Mouse (Mus musculus) lung, adult 2 months (tissue): ENCODE data around the gene Ttn. TPM values are rescaled to one million over a fixed set of nuclear protein-coding genes. Genes with fewer than 3 reads are reported as not detected.

Experiments
- DNase-seq: peaks from one replicate; pipeline ENCODE4 v3.0.0; 2022
- H3K4me1 ChIP-seq: fragments of 200-500 bp; 2 replicates; pipeline ENCODE4 v1.6.1; 2011; ENCODE audit warnings: low read length; ENCODE audit not compliant: control insufficient read depth, insufficient read depth
- H3K4me3 ChIP-seq: fragments of 200-500 bp; replicated peaks from 2 replicates; pipeline ENCODE3; 2011; ENCODE audit warnings: low read depth, mild to moderate bottlenecking, control low read depth, low read length; ENCODE audit errors: extremely low read depth
- CTCF ChIP-seq: fragments of 200-500 bp; IDR thresholded peaks from 2 replicates; pipeline ENCODE4 v1.5.1; 2011; ENCODE audit warnings: mild to moderate bottlenecking, low read length, control low read depth; ENCODE audit not compliant: insufficient read depth
- POLR2A ChIP-seq: fragments of 200-500 bp; IDR thresholded peaks from 2 replicates; pipeline ENCODE4 v1.6.1; 2011; ENCODE audit warnings: low read depth, mild to moderate bottlenecking, control low read depth, low read length, borderline replicate concordance; ENCODE audit errors: extremely low read depth
- WGBS: fragments of 180-500 bp; shearing (Covaris S2); methylation state at CpG from one replicate; pipeline ENCODE4 v1.1.7; 2018; 5-methylcytosine and 5-hydroxymethylcytosine counted together
- polyA plus RNA-seq: library from polyadenylated mRNA; depleted of rRNA; stranded (reverse); fragments of >200 nt; gene quantifications from 2 replicates; pipeline ENCODE4 v1.2.3, GENCODE M21; 2012

The Ttn gene
- polyA plus RNA-seq, 1 experiment: 6.3 TPM

DNA sequence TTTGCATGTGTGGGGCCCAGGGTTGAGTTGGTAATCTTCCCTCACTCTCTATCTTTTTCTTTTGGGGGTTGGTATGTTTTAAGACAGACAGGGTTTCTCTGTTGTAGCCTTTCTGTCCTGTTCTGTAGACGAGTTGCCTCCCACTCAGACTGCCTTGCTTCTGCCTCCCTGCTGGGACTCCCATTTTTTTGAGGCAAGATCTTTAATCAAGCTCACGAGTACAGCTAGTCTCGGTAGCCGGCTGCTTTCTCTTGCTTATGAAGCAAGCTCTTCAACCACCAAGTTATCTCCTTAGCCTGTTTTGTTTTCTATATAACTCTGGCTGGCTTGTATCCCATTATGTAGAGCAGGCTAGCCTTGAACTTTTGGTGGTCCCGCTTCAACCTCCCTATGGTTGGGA, 288.6 kb downstream of the Ttn start:
- WGBS: 90% methylated on average over 5 of the region's 5 CpGs
- DNase-seq: no peak
- no peak for TF ChIP-seq CTCF
- no peak for TF ChIP-seq POLR2A
- H3K4me1 ChIP-seq: peaks cover 3% of the 10 kb centered on the region; the same call in 1 of the 2 replicates
- no peak overlapping the region for H3K4me3 ChIP-seq

DNA sequence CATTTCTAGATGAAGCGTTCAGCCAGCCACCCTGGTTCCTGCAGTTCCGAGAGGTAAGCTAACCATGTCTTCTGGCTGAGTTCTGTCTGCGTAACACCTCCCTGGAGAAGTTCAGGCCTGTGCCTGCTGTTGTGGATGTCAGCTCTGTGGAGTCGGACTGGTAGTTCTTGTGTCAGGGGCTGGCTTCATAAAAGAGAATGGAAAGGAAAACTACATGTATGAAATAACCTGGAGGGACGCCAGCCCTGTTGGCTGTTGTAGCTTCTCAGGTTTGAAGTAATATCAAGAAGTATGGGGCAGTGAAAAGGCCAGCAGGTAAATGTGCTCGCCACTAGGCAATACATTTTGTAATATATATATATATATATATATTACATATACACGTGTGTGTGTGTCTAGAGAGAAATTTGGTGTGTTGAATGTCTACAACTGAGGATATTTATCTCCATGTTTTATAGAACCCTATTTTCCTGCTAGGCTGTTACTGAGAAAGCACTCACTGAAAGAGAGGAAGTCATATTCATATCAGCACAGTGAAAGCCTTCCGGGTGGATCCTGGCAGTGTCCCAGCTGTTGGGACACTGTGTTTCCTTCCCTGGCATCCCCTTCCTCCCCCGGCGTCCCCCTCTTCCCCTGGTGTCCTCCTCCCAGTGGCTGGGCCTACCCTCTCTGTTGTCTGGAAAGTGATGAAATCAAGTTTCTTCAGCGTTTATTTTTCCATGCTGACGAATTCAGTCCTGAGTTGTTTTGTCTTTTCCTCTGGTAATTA, 291.7 kb downstream of the Ttn start:
- no peak for TF ChIP-seq CTCF
- TF ChIP-seq POLR2A: no peak
- DNase-seq: peak; percentile 38
- Histone ChIP-seq H3K4me1 (peaks cover 3% of the 10 kb centered on the region; the same call in 1 of the 2 replicates), H3K4me3 (no peak overlapping the region)
- 46% methylated on average over 12 of the region's 12 CpGs for WGBS

DNA sequence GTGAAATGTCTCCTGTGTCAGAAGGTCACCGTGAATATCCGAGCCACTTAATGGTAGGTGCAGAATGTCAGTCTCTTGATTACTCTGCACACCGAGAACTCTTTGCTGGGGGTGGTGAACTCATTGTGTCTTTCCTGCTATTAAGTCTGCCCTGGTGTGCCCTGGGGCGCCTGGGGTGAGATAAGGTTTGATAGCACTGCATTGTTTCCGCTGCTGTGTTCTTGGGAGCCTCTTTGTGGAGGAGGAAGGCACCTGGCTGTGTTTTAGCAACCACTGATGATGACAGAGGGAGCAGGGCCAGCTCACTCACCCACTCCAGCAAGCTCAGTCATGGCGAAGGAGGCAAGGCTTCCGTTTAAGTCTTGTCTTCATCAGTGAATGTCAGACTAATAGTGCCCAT, 294.2 kb downstream of the Ttn start:
- TF ChIP-seq POLR2A: no peak
- no peak for TF ChIP-seq CTCF
- peaks cover 3% of the 10 kb centered on the region; the same call in 1 of the 2 replicates for H3K4me1 ChIP-seq
- no peak overlapping the region for H3K4me3 ChIP-seq
- WGBS: 48% methylated on average over 7 of the region's 7 CpGs
- DNase-seq: no peak

DNA sequence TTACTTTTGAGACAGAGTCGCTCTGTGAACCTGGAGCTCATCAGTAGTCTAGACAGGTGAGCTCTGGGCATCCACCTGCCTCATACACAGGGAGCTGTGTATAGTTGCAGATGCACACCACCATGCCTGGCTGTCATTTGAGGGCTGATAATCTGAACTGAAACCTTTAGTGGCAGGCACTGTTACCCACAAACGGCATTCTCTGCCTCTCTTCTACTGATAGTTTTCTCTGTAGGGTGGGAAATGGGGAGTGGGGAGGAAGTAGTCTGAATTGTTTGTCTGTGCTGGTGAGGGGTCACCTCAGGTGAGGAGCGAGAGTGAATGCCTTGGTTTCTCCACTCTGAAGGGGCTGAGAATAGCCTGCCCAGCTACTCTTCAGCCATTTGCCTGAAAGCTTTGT, 294.7 kb downstream of the Ttn start:
- peaks cover 3% of the 10 kb centered on the region; the same call in 1 of the 2 replicates for H3K4me1 ChIP-seq
- no peak for DNase-seq
- TF ChIP-seq POLR2A (no peak), CTCF (no peak)
- H3K4me3 ChIP-seq: no peak overlapping the region
- WGBS: 66% methylated on average over 3 of the region's 3 CpGs

DNA sequence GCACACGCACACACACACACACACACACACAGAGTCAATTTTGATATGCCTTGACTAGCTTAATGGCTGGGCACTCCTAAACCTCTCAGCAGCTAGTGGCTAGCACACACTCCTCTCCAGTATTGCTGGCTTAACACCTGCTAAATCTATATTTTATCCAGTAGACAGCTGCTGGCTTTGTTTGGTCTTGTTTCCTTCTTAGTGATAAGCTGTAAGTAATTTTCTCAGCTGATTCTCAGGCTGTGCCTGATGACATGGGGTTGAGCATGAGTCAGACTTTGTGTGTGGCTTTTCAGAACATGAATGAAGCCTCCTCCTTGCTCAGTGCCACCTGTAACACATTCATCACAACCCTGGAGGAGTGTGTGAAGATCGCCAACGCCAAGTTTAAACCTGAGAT, 295.4 kb downstream of the Ttn start:
- Histone ChIP-seq H3K4me3 (no peak overlapping the region), H3K4me1 (peaks cover 3% of the 10 kb centered on the region; the same call in 1 of the 2 replicates)
- 93% methylated on average over 3 of the region's 3 CpGs for WGBS
- DNase-seq: no peak
- TF ChIP-seq POLR2A: no peak

DNA sequence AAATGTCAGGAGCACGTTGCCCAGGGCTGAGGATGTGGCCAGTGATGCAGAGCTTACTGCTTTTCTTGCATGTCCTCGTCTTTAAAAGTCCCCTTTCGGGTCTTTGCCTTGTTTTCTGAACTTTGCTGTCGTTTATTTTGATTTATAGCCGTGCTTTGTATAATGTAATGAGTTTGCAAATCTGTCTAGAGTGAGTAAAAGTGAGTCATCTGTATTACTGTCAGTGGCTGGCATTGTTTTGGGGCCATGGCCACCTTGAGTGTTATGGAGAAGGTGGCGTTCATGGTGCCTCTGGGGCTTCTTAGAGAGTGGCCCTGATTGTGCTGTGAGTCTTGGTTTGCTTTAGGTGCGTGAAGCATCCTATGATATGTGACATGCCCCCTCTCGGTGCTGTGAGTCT, 300.0 kb downstream of the Ttn start:
- DNase-seq: no peak

DNA sequence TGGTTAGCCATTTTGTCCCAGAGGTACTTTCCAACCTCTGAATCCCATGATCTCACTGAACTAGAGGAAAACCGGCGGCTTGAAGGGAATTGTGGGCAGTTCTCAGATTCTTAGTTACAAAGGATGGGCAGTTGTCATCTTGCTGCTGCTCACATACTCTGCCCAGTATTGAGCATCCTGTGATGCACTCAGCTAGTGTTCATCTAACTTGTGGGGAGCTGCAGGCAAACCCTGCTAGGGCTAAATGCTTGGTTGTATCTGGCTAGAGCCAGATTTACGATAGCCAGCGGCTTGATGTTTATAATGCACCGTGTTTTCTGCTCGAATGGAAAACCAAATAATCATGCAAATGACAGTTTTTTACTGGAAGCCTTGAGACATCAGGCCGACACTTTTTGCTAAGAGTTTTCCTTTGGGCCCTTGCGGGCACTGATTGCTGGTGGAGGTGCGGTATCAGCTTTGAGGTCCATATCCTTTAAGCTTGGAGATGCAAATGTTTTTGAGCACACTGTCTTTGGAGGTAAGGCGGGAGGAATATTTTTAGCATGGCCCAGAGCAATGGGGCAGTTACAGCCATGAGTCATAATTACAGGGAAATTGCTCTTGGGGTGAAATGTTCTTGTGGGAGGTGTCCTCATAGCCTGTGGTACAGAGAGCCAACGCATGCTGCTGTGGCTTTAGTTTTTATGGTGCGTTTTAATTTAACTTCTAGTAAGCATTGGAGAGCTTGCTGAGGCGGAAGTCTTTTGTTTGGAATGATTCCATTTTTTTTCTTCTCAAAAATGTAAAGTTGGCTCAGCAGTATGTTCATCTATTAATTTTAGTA, 305.7 kb downstream of the Ttn start:
- 55% methylated on average over 13 of the region's 13 CpGs for WGBS
- no peak overlapping the region for H3K4me3 ChIP-seq
- DNase-seq: no peak
- TF ChIP-seq POLR2A (no peak), CTCF (no peak)
- peaks cover 13% of the 10 kb centered on the region; the same call in 1 of the 2 replicates for H3K4me1 ChIP-seq

More for the DNA sequence above, 300.0 kb downstream of the Ttn start:
- 90% methylated on average over 8 of the region's 8 CpGs for WGBS
- Histone ChIP-seq H3K4me3 (no peak overlapping the region), H3K4me1 (peaks cover 2% of the 10 kb centered on the region; the same call in 1 of the 2 replicates)
- no peak for TF ChIP-seq CTCF
- no peak for TF ChIP-seq POLR2A

DNA sequence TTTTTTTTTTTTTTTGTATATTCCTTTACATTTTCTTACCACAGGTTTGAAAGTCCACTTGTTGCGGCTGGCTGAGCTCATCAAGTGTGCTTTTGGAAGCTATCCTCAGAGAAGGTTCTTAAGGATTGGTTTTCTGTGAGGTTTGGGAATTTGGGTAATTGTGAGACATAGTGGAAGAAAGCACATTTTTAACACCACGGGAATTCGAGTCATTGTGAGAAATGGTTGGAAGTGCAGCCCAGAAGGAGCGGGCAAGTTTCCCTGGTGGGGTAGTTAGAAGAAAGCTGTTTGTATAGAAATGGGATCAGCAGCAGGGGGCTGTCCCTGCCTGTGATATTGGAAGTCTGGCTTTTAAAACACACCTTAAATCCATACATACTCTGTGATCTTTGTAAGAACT, 306.4 kb downstream of the Ttn start:
- Histone ChIP-seq H3K4me3 (no peak overlapping the region), H3K4me1 (peaks cover 13% of the 10 kb centered on the region; the same call in 1 of the 2 replicates)
- 14% methylated on average over 4 of the region's 4 CpGs for WGBS
- DNase-seq: no peak
- TF ChIP-seq POLR2A (no peak), CTCF (no peak)

DNA sequence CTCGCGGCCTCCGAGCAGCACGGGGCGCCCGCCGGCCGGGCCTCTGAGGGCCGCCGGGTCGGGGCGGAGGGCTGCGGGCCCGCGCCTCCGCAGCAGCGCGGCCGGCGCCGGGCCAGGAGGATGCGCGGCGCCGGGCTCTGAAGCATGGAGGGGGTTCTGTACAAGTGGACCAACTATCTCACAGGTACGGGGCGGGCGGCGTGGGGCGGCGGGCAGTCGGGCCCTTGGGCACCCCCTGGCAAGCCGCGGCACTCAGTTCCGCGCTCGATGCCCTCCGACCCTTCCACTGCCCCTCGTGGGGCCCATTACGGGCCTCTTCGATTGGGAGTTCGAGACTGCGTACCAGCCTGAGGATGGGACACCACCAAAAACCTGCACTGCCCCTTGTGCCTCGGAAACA, 306.9 kb downstream of the Ttn start:
- WGBS: 0% methylated on average over 39 of the region's 44 CpGs
- TF ChIP-seq POLR2A: no peak
- TF ChIP-seq CTCF: no peak
- DNase-seq: no peak
- H3K4me1 ChIP-seq: peaks cover 13% of the 10 kb centered on the region; the same call in 1 of the 2 replicates
- peak overlapping the region; percentile 69 for H3K4me3 ChIP-seq
